Mouse (Mus musculus): ENCODE results near the gene Ankrd44. TPM values are rescaled to one million over a fixed set of nuclear protein-coding genes. Genes with fewer than 3 reads are reported as not detected.
"Not testable (repeated sequence)": the region's sequence is repeated elsewhere in the genome, so short reads cannot be mapped to it uniquely, and the experiment has no call there.

Gene Ankrd44
- 10 to 100 TPM; 14.6 to 21.7 TPM for total RNA-seq (2021)

GRCm38 (mm10) chr1:54925971-54926771, at the start of gene Ankrd44:
TSS of gene Ankrd44 (minus strand) at chr1:54926387.
- peak; percentile 89 to 90 for DNase-seq
- intact Hi-C loops (cut with DNase I) = loop anchor here (1.0 to 5.0 kb wide), 4 partner anchors 51 to 259 kb away; no protein-coding TSS in a partner anchor

DNA sequence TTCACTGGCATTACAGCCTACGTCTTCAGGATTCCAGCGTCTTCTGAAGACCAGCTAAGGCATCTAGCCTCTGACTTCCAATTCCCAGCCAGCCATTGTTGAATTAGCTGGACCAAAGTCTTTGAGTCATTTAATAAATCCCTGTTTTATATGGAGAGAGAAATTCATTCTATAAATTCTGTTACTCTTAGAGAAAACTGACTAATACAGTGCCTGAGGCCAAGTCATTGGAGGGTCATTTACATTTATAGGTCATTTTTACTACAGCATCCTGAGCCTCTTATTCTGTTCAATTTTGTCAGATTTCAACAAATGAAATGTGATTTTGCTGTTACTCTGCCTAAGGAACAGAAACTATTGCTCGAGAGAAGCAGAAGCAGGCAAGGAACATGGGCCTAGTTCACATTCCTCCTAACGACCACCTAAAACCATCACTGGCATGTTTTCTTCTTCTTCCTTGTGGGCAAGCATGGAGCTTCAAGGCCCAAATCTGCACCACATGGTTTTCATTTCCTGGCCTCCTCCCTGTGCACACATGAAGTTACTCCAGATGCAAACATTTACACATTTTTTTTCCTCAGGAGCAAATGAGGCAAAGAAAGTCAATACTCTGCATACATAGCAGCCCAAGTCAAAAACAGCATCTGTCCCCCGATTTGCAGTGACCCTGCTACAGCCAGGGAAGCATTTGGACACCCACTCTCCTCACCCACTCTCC, 45.7 kb upstream of the Ankrd44 start:
- no peak for DNase-seq
- intact Hi-C loops (cut with DNase I) = no loop called here

- DNase-seq = no peak
- intact Hi-C loops (cut with DNase I) = no loop called here
Observed at GRCm38 (mm10) chr1:54966858-54967257, 40.7 kb upstream of the Ankrd44 start.

- DNase-seq = no peak
- intact Hi-C loops (cut with DNase I) = no loop called here
Observed at GRCm38 (mm10) chr1:54965159-54965995, 39.2 kb upstream of the Ankrd44 start.

DNA sequence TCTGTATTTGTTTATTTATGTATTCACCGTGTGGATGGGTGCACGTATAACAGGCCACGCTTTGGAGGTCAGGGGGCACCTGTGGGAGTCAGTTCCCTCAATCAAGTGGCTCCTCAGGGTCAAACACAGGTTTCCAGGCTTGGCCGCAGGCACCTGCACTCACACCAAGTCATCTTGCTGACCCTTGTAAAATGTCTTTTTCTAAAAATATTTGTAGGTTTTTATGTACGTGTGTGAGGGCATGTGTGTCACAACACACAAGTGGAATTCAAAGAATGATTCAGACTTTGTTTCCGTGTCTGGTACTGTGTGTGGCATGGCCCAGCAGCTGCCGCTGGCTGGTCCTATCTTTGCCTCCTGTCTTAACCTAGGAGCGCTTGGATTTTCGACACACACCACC, 35.5 kb upstream of the Ankrd44 start:
- DNase-seq = no peak
- intact Hi-C loops (cut with DNase I) = no loop called here

DNA sequence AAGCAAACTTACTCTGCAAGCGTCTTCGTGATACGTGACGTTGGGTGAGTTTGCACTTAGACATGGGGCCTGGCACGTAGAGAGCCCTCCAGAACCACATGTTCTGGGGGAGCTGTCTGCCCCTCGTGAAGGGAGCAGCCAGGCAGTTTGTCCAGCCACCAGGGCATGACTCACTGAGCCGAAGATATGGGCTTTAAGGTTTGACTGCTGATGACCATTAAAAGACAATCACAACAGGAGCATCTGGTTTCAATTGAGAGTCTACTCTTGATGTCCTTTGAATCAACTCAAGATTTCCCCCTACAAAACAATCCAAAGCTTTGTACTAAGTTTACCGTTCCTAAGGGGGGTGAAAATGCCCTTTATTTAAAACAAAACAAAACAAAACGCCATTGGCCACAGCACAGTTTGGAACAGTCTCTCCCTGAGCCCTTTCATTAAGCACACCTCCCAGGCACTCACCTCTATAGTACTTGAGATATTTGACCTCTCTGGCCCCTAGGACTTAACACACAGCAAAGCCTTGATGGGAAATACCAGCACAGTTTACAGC, 34.5 kb upstream of the Ankrd44 start:
- no peak for DNase-seq
- intact Hi-C loops (cut with DNase I) = no loop called here

GRCm38 (mm10) chr1:54958525-54958924, 32.3 kb upstream of the Ankrd44 start:
- intact Hi-C loops (cut with DNase I) = no loop called here
- DNase-seq = no peak

DNA sequence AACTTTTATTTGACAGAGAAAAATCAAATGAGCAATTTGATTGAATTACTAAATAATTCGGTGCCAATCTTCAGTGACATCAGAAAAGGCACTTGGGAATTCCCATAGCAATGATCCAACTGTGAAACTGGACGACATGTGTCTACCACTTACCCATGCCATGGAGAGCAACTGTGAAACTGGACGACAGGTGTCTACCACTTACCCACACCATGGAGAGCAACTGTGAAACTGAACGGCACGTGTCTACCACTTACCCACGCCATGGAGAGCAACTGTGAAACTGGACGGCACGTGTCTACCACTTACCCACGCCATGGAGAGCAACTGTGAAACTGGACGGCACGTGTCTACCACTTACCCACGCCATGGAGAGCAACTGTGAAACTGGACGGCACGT, 30.8 kb upstream of the Ankrd44 start:
- intact Hi-C loops (cut with DNase I); DNase-seq: not testable (repeated sequence)

DNA sequence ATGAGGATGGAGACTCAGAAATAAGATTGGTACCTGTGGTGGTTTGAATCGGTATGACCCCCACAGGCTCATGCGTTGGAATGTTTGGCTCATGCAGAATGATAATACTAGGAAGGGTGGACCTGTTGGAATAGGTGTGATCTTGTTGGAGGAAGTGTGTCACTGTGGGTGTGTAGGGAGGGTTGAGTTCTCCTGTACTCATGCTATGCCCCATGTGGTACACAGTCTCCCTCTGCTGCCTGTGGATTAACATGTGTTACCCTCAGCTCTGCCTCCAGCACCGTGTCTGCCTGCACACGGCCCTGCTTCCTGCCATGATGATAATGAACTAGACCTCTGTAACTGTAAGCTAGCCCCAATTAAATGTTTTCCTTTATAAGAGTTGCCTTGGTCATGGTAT, 28.7 kb upstream of the Ankrd44 start:
- DNase-seq = no peak
- intact Hi-C loops (cut with DNase I) = no loop called here

DNA sequence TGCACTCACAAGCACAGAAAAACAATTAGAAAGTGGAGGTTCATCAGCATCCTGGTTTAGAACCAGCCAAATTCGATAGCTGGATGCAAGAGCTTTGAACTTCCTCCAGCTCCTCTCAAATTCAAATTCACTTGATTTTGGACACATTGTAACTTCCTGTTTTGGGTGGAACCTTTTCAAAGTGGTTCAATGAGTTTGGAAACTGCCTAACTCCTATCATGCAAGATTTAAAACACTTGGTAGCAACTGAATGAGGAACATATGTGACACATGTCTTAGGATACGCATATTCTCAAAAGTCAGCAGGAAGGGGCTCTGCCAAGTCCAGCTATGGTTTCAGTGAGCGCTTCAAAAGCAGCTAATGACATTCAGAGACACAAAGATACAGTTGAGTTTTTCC, 18.5 kb upstream of the Ankrd44 start:
- no peak for DNase-seq
- intact Hi-C loops (cut with DNase I) = no loop called here

DNA sequence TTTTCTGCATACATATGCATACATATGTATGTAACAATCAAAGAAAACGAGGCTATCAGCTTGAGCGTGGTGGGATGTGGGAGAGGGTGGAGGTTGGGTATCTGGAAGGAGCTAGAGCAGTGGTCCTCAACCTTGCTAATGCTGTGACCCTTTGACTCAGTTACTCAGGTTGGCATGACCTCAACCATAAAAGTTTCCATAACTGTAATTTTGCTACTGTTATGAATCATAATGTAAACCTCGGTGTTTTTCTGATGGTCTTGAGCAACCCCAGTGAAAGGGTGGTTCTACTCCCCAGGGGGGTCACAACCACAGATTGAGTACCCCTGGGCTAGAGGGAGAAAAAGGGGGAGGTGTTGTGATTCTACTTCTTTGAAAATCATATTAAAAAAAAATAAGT, 9.3 kb upstream of the Ankrd44 start:
- DNase-seq = no peak
- intact Hi-C loops (cut with DNase I) = no loop called here

DNA sequence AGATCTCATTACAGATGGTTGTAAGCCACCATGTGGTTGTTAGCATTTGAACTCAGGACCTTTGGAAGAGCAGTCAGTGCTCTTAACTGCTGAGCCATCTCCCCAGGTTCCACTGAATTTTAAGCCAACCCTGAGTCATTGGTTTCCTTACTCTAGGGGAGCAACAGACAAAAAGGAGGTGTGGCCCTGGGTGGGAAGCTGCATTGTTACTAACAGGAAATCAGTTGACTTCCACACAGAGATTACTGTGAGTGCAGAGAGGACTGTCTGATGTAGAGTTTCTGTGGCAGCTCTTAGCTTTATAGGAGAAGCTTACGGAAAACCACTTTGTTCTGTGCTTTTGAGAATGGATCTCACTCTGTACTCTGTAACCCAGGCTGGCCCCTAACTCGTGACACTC, 8.7 kb upstream of the Ankrd44 start:
- DNase-seq = peak in 1 of 2 experiments; percentile 12
- intact Hi-C loops (cut with DNase I) = no loop called here

DNA sequence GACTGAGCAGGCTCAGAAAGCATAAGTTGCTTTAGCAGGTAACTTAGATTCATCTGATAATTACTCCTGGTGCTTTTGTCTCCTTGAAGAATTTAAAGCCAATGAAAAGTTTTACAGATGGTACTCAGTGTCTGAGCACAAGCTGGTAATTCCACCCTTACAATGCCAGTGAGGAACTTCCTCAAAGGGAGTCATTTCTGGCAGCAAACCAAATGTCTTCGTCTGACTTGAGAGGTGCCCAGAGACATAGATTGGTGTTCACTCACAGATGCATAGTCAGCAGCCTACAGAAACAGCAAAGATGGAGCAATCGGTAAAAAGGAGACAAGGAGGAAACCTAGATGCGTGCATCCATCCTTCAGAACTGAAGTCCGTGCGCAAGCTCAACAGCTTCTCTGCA, 7.5 kb upstream of the Ankrd44 start:
- DNase-seq = no peak
- intact Hi-C loops (cut with DNase I) = no loop called here

DNA sequence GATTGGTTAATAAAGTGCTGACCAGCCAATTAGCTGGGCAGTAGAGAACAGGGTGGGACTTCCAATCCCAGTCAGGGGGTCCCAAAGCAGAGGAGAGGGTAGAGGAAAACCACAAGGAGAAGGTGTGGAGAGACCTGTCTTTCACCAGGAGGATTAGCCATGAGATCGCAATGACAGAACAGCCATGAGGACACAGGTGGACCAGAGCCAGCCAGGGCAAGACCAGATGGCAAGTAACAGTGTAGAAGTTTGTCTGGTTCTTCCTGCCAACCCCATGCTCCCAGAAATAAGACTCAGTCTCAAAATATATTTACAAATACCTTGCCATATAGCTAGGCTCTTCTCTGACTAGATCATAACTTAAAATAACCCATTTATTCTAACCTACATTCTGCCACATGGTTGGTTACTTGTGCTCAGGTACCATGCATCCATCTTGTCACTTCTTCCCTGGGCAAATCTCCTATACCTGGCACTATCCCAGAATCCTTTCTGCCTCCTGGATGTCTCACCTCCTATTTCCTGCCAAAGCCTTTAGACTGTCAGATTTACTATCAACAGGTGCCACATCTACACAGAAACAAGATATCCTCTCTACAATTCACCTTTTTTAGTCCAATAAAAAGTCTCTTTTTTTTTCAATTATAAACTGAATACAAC, 6.4 kb upstream of the Ankrd44 start:
- no peak for DNase-seq
- intact Hi-C loops (cut with DNase I) = no loop called here

- intact Hi-C loops (cut with DNase I) = no loop called here
- no peak for DNase-seq
Observed at GRCm38 (mm10) chr1:54931231-54931630, 5.0 kb upstream of the Ankrd44 start.

- no peak for DNase-seq
- intact Hi-C loops (cut with DNase I) = no loop called here
Observed at GRCm38 (mm10) chr1:54930670-54931200, 4.5 kb upstream of the Ankrd44 start.

DNA sequence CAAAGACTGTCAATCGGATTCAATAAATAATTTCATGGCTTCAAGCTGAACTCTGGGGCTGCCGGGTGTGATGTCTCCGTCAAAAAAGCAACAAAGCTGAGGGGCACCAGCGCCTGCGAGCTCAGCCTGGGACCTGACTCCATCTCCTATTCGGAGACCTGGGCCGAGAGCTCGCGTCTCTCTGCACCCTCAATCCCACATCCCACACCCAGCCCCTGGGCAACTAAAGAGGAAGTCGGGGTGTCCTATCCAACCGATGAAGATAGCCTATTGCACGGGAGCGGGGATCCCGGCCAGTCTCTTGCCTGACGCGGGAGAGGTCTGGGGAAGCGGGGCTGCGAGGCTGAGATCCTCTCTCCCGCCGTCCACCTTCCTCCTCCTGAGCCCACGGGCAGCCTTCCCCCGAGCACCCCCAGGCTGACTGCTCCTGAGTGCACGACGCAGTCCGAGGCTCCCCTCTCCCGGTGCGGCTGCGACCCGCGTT, 694 bp downstream of the Ankrd44 start:
- peak; percentile 51 to 59 for DNase-seq
- intact Hi-C loops (cut with DNase I) = loop anchor here (5.0 kb wide), 1 partner anchor 52 kb away; no protein-coding TSS in a partner anchor

- intact Hi-C loops (cut with DNase I) = loop anchor here (5.0 kb wide), 1 partner anchor 53 kb away; no protein-coding TSS in a partner anchor
- DNase-seq = no peak
Observed at GRCm38 (mm10) chr1:54924760-54925159, 1.4 kb downstream of the Ankrd44 start.

- intact Hi-C loops (cut with DNase I) = no loop called here
- DNase-seq = peak in 1 of 2 experiments; percentile 18
Observed at GRCm38 (mm10) chr1:54924309-54924685, 1.9 kb downstream of the Ankrd44 start.

Measured in heart, postnatal 10 days (tissue).